Mouse (Mus musculus) ES-Bruce4 (cell line): ENCODE measurements around the gene Gapt.

ENCODE experiments used
- CTCF ChIP-seq: IDR thresholded peaks from one replicate; pipeline ENCODE4 v1.8.1; 2011; ENCODE audit warnings: low read depth, low read length
- EP300 ChIP-seq: IDR thresholded peaks from 2 replicates; pipeline ENCODE4 v1.6.1; 2011; ENCODE audit warnings: low read depth, low read length; ENCODE audit not compliant: insufficient read depth
- POLR2A ChIP-seq: IDR thresholded peaks from one replicate; pipeline ENCODE4 v1.8.1; 2011; ENCODE audit warnings: low read length; ENCODE audit not compliant: insufficient read depth

GRCm38 (mm10) chr13:110351051-110351450 is 5.9 kb downstream of the Gapt start:
- no peak for TF ChIP-seq POLR2A
- TF ChIP-seq CTCF: no peak
- no peak for TF ChIP-seq EP300
